Mouse (Mus musculus): Measurements from ENCODE around the gene Rbfox1.

DNA sequence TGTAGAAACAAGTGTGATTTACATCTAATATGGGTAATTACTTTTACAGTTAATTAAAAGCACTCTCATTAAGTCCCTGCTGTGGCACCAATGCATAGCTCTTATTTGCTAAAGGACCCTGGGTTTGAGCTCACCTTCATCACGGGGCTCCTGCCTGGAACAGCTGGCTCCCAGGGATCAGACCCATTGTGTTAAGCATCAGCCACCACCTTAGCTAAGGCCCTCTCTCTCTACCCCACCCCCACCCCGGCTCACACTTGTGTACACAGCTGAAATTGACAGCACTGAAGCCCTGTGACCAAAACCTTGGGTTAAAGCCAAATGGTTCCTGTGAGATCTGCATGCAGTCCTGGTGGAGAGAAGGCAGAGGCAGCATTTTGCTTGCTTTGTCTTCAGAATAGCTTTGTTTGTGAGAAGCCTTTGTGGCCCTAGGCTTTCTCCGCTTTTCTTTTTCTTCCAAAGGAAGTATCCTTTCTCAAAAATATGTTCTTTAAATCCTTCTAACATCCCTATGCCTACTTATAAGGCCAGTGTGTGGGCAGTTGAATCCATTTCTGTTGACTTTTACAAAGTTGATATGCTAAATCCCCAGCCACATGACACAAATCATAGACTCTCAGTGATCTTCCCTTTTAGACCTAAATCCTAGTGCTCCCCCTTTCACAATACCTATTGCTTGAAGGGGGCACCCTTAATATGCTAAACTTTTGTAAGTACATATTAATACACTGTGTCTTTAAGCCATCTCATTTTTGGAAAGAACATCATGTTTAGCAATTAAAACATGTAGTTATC, 594.7 kb downstream of the Rbfox1 start:
- TF ChIP-seq CTCF (IDR thresholded peaks at IDR 0.05; ENCODE audit: insufficient read depth, low read depth, low read length), result no peak
- no peak for TF ChIP-seq POLR2A (IDR thresholded peaks at IDR 0.05; ENCODE audit: insufficient read depth, low read depth, low read length)

Measured in olfactory bulb, adult 2 months (tissue).